Mouse (Mus musculus) activated CD4-positive, CD25-positive, alpha-beta regulatory T cell (primary cell): ENCODE results near the gene Olfr101. TPM values are rescaled to one million over a fixed set of nuclear protein-coding genes. Genes with fewer than 3 reads are reported as not detected.

ENCODE experiments used
- polyA plus RNA-seq, 2 experiments: library from polyadenylated mRNA; unstranded; fragments of 100-300 nt; shearing (Covaris generic); gene quantifications; one replicate each; pipeline ENCODE4 v1.2.1; 2017

Gene Olfr101
- polyA plus RNA-seq: under 1 TPM; 0.06 to 0.43 TPM

DNA sequence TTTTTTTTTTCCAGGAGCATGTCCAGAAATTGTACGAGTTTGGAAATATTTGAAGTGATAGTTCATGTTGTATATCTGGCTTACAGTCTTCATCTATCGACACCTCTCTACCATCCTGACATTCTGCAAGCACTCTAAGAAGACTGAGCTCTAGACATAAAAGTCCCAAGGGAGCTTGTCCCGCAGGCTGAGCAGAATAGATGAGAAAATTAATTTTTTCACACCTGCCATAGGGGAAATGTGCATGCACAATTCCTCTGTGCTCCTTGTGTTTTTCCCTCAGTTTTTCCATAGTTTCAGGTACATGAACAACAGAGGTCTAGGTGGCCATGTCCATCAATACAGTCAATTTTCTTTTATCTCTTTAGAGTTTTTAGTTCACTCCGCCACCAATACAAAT, at the start of gene Olfr101:
Gene Olfr101, minus strand, starts transcription at position 101 of the 400 bp plus-strand sequence.

DNA sequence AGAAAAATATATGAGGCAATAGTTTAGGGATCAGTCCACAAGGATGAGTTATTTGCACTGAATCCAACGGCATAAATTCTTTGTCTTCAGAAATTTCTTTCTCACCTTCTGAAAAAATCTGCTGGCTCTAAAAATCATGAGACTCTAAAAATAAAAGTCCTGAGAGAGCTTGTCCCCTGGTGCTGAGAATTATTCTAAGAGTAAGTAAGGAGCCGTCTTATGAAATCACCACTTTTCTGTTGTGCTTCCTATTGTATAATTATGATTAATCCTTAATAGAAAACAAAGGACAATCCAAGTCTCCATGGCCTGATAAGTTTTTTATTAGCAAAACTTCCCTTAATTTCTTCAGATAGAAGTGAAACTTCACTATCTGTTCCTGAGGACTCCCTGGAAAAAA, 35.5 kb upstream of the Olfr101 start, which contains the start of gene Olfr103:
Gene Olfr103, minus strand, starts transcription at position 101 of the 400 bp plus-strand sequence.

DNA sequence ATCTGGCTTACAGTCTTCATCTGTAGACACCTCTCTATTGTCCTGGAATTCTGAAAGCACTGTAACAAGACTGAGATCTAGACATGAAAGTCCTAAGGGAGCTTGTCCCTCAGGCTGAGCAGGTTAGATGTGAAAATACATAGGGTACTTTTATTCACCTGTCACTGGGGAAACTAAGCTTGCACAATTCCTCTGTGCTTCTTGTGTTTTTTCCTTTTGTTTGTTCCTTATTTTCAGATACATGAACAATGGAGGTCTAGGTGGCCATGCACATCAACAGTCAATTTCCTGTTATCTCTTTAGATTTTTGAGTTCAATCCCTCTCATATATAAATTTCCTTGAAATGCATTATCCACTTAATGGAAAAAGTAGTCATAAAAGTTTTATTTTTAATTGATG, 12.8 kb upstream of the Olfr101 start, which contains the start of gene Olfr102:
Gene Olfr102, minus strand, starts transcription at position 101 of the 400 bp plus-strand sequence.

DNA sequence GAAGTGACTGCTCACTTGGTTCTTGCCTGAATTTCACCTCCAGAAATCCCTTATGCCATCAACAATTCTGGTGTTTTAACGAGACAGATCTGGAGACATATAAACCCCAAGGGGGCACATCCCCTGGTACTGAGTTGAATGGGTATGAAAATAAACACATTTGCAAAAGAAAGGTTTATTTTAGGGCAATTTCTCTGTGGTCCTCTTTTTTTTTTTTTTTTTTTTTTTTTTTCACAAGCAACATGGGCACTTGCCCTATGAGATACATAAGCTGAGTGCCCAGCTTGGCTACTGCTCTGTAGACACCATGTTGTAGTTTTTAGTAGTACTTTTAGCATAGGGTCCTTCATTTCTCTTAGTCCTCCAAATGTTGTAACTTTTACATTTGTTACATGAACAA, 20.8 kb downstream of the Olfr101 start, which contains the start of gene Olfr99:
Gene Olfr99, minus strand, starts transcription at position 101 of the 400 bp plus-strand sequence.

DNA sequence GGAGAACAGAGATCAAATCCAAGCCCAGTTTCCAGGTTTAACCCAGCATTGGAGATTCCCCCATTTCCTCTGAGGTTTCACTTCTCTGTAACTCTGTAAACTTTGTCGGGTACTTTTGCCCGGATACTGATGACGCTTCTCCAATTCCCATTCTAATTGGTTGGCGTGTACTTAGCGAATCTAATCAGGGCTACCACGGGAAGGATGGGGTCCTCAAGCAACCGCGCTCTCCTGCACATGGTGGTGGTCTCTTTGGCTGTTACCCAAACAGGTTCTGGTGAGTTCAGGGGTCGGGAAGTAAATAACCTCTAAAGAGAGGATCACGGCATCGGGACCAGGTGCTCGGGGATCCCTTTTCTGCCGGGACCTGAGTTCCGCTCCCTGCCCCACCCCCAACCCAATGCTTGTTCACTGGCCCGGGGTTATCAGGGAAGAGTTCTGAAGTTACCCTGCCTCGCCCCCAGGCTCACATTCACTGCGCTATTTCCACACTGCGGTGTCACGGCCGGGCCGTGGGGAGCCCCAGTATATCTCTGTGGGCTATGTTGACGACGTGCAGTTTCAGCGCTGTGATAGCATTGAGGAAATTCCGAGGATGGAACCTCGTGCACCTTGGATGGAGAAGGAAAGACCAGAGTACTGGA, 33.9 kb downstream of the Olfr101 start, which contains the start of gene H2-M3:
Gene H2-M3, plus strand, starts transcription at position 163 of the 644 bp plus-strand sequence.

DNA sequence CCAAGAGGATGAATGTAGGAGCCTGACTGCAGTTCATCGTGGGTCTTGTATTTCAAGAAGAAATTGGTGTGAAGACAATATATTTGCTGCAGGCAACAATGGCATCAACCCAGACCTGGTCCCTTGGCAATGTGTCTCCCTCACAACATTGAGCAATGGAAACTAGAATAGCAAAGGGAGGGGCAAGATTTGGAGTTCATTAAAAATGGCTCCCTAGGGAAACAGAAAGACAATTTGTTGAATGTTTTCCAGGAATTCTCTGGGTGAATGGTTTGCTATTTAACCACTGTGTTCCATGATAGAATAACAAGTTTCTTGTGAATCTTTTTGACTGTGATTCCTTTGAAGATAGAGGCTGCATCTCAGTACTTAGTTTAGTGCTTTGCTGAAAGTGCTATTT, 40.5 kb downstream of the Olfr101 start, which contains the start of gene Olfr98:
Gene Olfr98, minus strand, starts transcription at position 124 of the 400 bp plus-strand sequence.

Other genes starting within 250 kb of the Olfr101 start
- not detected for gene Olfr90, start 215.8 kb downstream of the Olfr101 start, polyA plus RNA-seq
- under 1 TPM in 1 of 2 experiments, not detected in 1; 0.21 TPM for gene Olfr91, start 206.0 kb downstream of the Olfr101 start, polyA plus RNA-seq
- gene Olfr92, start 184.2 kb downstream of the Olfr101 start, polyA plus RNA-seq: not detected
- gene Olfr93, start 142.8 kb downstream of the Olfr101 start, polyA plus RNA-seq: not detected
- gene Ubd, start 110.4 kb downstream of the Olfr101 start, polyA plus RNA-seq: 1 to 10 TPM in 1 of 2 experiments, under 1 TPM in 1; 0.52 to 2.0 TPM
- gene Olfr94, start 103.3 kb downstream of the Olfr101 start, polyA plus RNA-seq: not detected
- gene Olfr95, start 91.2 kb downstream of the Olfr101 start, polyA plus RNA-seq: not detected
- not detected for gene Olfr96, start 84.2 kb downstream of the Olfr101 start, polyA plus RNA-seq
- not detected for gene Olfr97, start 67.0 kb downstream of the Olfr101 start, polyA plus RNA-seq
- not detected for gene Olfr98, start 40.6 kb downstream of the Olfr101 start, polyA plus RNA-seq
- 100 to 1,000 TPM; 112 to 128 TPM for gene H2-M3, start 34.1 kb downstream of the Olfr101 start, polyA plus RNA-seq
- 1 to 10 TPM; 2.3 to 3.6 TPM for gene Olfr99, start 20.9 kb downstream of the Olfr101 start, polyA plus RNA-seq
- gene Olfr102, start 12.7 kb upstream of the Olfr101 start, polyA plus RNA-seq: under 1 TPM in 1 of 2 experiments, not detected in 1; 0.39 TPM
- gene Olfr103, start 35.4 kb upstream of the Olfr101 start, polyA plus RNA-seq: not detected
- not detected for gene Olfr104-ps, start 55.3 kb upstream of the Olfr101 start, polyA plus RNA-seq
- gene Olfr105-ps, start 74.7 kb upstream of the Olfr101 start, polyA plus RNA-seq: not detected
- not detected for gene Olfr106-ps, start 86.1 kb upstream of the Olfr101 start, polyA plus RNA-seq
- gene Olfr107, start 94.9 kb upstream of the Olfr101 start, polyA plus RNA-seq: under 1 TPM; 0.04 to 0.09 TPM
- not detected for gene Olfr108, start 141.2 kb upstream of the Olfr101 start, polyA plus RNA-seq
- under 1 TPM in 1 of 2 experiments, not detected in 1; 0.10 TPM for gene Olfr109, start 154.6 kb upstream of the Olfr101 start, polyA plus RNA-seq
- gene H2-M2, start 179.2 kb upstream of the Olfr101 start, polyA plus RNA-seq: 1 to 10 TPM in 1 of 2 experiments, under 1 TPM in 1; 0.37 to 2.2 TPM
- gene Olfr110, start 188.2 kb upstream of the Olfr101 start, polyA plus RNA-seq: not detected
- not detected for gene Olfr111, start 203.7 kb upstream of the Olfr101 start, polyA plus RNA-seq